Mouse (Mus musculus) lung, postnatal 0 days (tissue): Measurements from ENCODE around the gene Ndufb10.
"Not testable (repeated sequence)": the region's sequence is repeated elsewhere in the genome, so short reads cannot be mapped to it uniquely, and the experiment has no call there.

Source experiments
- CTCF ChIP-seq: IDR thresholded peaks from 2 replicates; pipeline ENCODE4 v1.5.1; 2016; ENCODE audit warnings: antibody characterized with exemption, mild to moderate bottlenecking
- EP300 ChIP-seq: IDR thresholded peaks from 2 replicates; pipeline ENCODE4 v1.6.1; 2016; ENCODE audit warnings: antibody characterized with exemption, mild to moderate bottlenecking, control low read depth

- TF ChIP-seq CTCF, EP300: not testable (repeated sequence)
These were observed 2.8 kb downstream of the Ndufb10 start for GRCm38 (mm10) chr17:24721383-24721955.
